Mouse (Mus musculus) lung, postnatal 0 days (tissue): ENCODE measurements at regions not wholly inside any gene's neighbourhood (a gene's known extent, or its start where the extent isn't known, plus 50 kb on each side); places are given as distances from the start of the nearest gene placed in this dataset.

Experiments
- CTCF ChIP-seq: IDR thresholded peaks from 2 replicates; pipeline ENCODE4 v1.5.1; 2016; ENCODE audit warnings: antibody characterized with exemption, mild to moderate bottlenecking
- EP300 ChIP-seq: IDR thresholded peaks from 2 replicates; pipeline ENCODE4 v1.6.1; 2016; ENCODE audit warnings: antibody characterized with exemption, mild to moderate bottlenecking, control low read depth

- TF ChIP-seq CTCF = no peak
- no peak for TF ChIP-seq EP300
Measured at GRCm38 (mm10) chr14:46193577-46193976, 185.6 kb upstream of the Gm15217 start.
